ENCODE assay signal across 8 mouse cellular contexts in the genomic region with DNA sequence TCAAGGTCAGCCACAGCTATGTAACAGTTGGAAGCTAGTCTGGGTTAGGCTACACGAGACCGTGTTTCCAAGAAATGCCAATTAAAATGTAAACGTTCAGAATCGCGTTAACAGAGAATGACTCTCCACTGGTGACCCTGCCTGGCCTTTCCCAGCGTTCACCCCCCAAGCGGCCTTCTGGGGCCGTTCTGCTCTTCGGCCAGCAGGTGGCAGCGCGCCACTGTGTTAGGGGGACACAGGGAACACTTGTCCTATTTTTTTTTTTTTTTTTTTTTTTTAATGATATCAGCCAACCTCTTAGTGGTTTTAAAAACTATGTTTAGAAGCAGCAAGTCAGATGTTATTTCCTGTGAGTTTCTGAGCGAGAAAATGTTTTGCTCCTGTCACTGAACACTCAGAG.
DNase-seq lines count a peak whose midpoint lies in the region; ATAC-seq and TF ChIP-seq lines count a peak whose summit lies in the region.

No protein-coding gene starts in this region.

- no peak overlapping the region for H3K27ac ChIP-seq in embryonic facial prominence, embryonic 14.5 days (replicated peaks; ENCODE audit: low read depth, low read length)
- H3K27ac ChIP-seq in heart, embryonic 15.5 days = no peak overlapping the region
- no peak overlapping the region for H3K27ac ChIP-seq in lung, embryonic 14.5 days (ENCODE audit: low read depth)
- H3K27ac ChIP-seq in thymus, adult 2 months (ENCODE audit: control insufficient read depth, insufficient read depth, low read length) = no peak overlapping the region

- 0 out of 2 replicates have a peak, but pooled peaks cover 4% of the 10 kb centered on the region for H3K4me1 ChIP-seq in embryonic facial prominence, embryonic 14.5 days (ENCODE audit: control insufficient read depth, insufficient read depth, low read length)
- peaks cover 20% of the 10 kb centered on the region for H3K4me1 ChIP-seq in heart, embryonic 15.5 days (replicated peaks)
- H3K4me1 ChIP-seq in lung, embryonic 14.5 days (ENCODE audit: insufficient read depth) = peaks cover 3% of the 10 kb centered on the region; the same call in 1 of the 2 replicates
- peaks cover 12% of the 10 kb centered on the region for H3K4me1 ChIP-seq in thymus, adult 2 months (replicated peaks; ENCODE audit: control insufficient read depth, insufficient read depth, low read length)

- no peak overlapping the region for H3K4me2 ChIP-seq in embryonic facial prominence, embryonic 14.5 days (ENCODE audit: low read depth, low read length)
- H3K4me2 ChIP-seq in heart, embryonic 15.5 days = peak overlapping the region; percentile 7; the same call in 1 of the 2 replicates
- H3K4me2 ChIP-seq in lung, embryonic 14.5 days = no peak overlapping the region

- H3K27me3 ChIP-seq in embryonic facial prominence, embryonic 14.5 days (replicated peaks; ENCODE audit: control insufficient read depth, insufficient read depth, low read length) = 0 out of 2 replicates have a peak, but pooled peaks cover 5% of the 10 kb centered on the region
- H3K27me3 ChIP-seq in heart, embryonic 15.5 days = 0 out of 2 replicates have a peak, but pooled peaks cover 7% of the 10 kb centered on the region
- no peaks in the 10 kb centered on the region for H3K27me3 ChIP-seq in lung, embryonic 14.5 days (ENCODE audit: insufficient read depth, low read length)
- no peaks in the 10 kb centered on the region for H3K27me3 ChIP-seq in thymus, adult 2 months (ENCODE audit: control insufficient read depth, insufficient read depth, low read length)

- H3K9ac ChIP-seq in embryonic facial prominence, embryonic 14.5 days (ENCODE audit: low read depth, low read length) = no peak overlapping the region
- no peak overlapping the region for H3K9ac ChIP-seq in heart, embryonic 15.5 days
- H3K9ac ChIP-seq in lung, embryonic 14.5 days = no peak overlapping the region

- no peaks in the 10 kb centered on the region for H3K36me3 ChIP-seq in embryonic facial prominence, embryonic 14.5 days (ENCODE audit: control insufficient read depth, insufficient read depth, low read length)
- H3K36me3 ChIP-seq in heart, embryonic 15.5 days = no peaks in the 10 kb centered on the region
- H3K36me3 ChIP-seq in lung, embryonic 14.5 days (ENCODE audit: insufficient read depth) = no peaks in the 10 kb centered on the region
- no peaks in the 10 kb centered on the region for H3K36me3 ChIP-seq in thymus, adult 2 months (ENCODE audit: control insufficient read depth, insufficient read depth, low read length)

- DNase-seq in CD8-positive naive resting alpha-beta T cell, adult 2 months (ENCODE audit: low read depth in 2 of 2, low spot score in 2 of 2) = peak; percentile 53 to 70
- DNase-seq in adrenal gland, postnatal 10 days = peak; percentile 83
- peak; percentile 46 for DNase-seq in embryonic facial prominence, embryonic 14.5 days (ENCODE audit: low spot score)
- peak; percentile 57 to 66 for DNase-seq in kidney, postnatal 25 days
- peak; percentile 83 for DNase-seq in lung, embryonic 14.5 days
- peak; percentile 76 for DNase-seq in thymus, adult 2 months

- TF ChIP-seq CTCF in lung, embryonic 14.5 days (IDR thresholded peaks at IDR 0.05; ENCODE audit: low read depth) = peak; percentile 82
- TF ChIP-seq CTCF in thymus, adult 2 months (IDR thresholded peaks at IDR 0.05; ENCODE audit: borderline replicate concordance, control insufficient read depth, extremely low read depth, insufficient read depth, low read length, poor library complexity) = peak; percentile 83; the same call in 1 of the 2 replicates

- ATAC-seq in embryonic facial prominence, embryonic 14.5 days (ENCODE audit: low read depth) = peak; percentile 44; the same call in 1 of the 2 replicates
- ATAC-seq in heart, embryonic 15.5 days (replicated peaks; ENCODE audit: insufficient number of reproducible peaks, insufficient read depth, low FRiP score, low read depth) = no peak; the same call in 1 of the 2 replicates
- ATAC-seq in lung, embryonic 14.5 days (ENCODE audit: insufficient read depth) = no peak
- peak; percentile 58 for ATAC-seq in neutrophil, adult 5-6 weeks (ENCODE audit: extremely low read depth, insufficient number of reproducible peaks, low FRiP score, poor library complexity, severe bottlenecking)

- no peak overlapping the region for H3K4me3 ChIP-seq in embryonic facial prominence, embryonic 14.5 days (ENCODE audit: low read depth, low read length)
- no peak overlapping the region for H3K4me3 ChIP-seq in heart, embryonic 15.5 days
- H3K4me3 ChIP-seq in lung, embryonic 14.5 days (ENCODE audit: low read depth, low read length) = no peak overlapping the region
- no peak overlapping the region for H3K4me3 ChIP-seq in thymus, adult 2 months (ENCODE audit: control insufficient read depth, insufficient read depth, low read length)

- WGBS in embryonic facial prominence, embryonic 14.5 days = 5% methylated on average over 12 of the region's 12 CpGs
- 3% methylated on average over 12 of the region's 12 CpGs for WGBS in heart, embryonic 15.5 days
- WGBS in lung, embryonic 14.5 days = 3% methylated on average over 12 of the region's 12 CpGs
- 1% methylated on average over 12 of the region's 12 CpGs for WGBS in thymus, adult 2 months

- no peak for TF ChIP-seq POLR2A in thymus, adult 2 months (IDR thresholded peaks at IDR 0.05; ENCODE audit: control insufficient read depth, extremely low read depth, insufficient read depth, low read length, poor library complexity)

- no peaks in the 10 kb centered on the region for H3K9me3 ChIP-seq in embryonic facial prominence, embryonic 14.5 days (ENCODE audit: control insufficient read depth, low read length)
- no peaks in the 10 kb centered on the region for H3K9me3 ChIP-seq in heart, embryonic 15.5 days (replicated peaks)
- no peaks in the 10 kb centered on the region for H3K9me3 ChIP-seq in lung, embryonic 14.5 days (ENCODE audit: low read depth, low read length)

Comparison
In these comparisons a context has a peak if more than half of its experiments do, and no peak if none do; other contexts are left out.
1. ATAC-seq: peak in embryonic facial prominence, embryonic 14.5 days (single experiment) and neutrophil, adult 5-6 weeks (single experiment); none in heart, embryonic 15.5 days (single experiment) and lung, embryonic 14.5 days (single experiment).
2. Peak in every context shown above with its lines, with median percentiles within 50 percentile points of each other: DNase-seq.